Mouse (Mus musculus) stomach, embryonic 16.5 days (tissue): ENCODE measurements at regions not wholly inside any gene's neighbourhood (a gene's known extent, or its start where the extent isn't known, plus 50 kb on each side); places are given as distances from the start of the nearest gene placed in this dataset.

Experiments
- ATAC-seq: fragments of 200-750 bp; cut with Nextera tagmentation; 2 replicates; pipeline ENCODE4 v1.8.0; 2017; ENCODE audit warnings: moderate number of reproducible peaks, moderate TSS enrichment; ENCODE audit not compliant: insufficient read depth, low FRiP score
- H3K27ac ChIP-seq: fragments of 300-500 bp; sonication (generic); 2 replicates; pipeline ENCODE4 v1.5.1; 2014; ENCODE audit warnings: low read length
- H3K27me3 ChIP-seq: fragments of 300-500 bp; sonication (generic); 2 replicates; pipeline ENCODE4 v1.6.1; 2014; ENCODE audit warnings: low read length, control low read depth, mixed read lengths; ENCODE audit not compliant: control insufficient read depth, insufficient read depth
- H3K36me3 ChIP-seq: fragments of 300-500 bp; sonication (generic); 2 replicates; pipeline ENCODE4 v1.6.1; 2014; ENCODE audit warnings: low read length; ENCODE audit not compliant: control insufficient read depth, insufficient read depth
- H3K4me1 ChIP-seq: fragments of 300-500 bp; sonication (generic); 2 replicates; pipeline ENCODE4 v1.6.1; 2014; ENCODE audit warnings: low read length, control low read depth, mixed read lengths; ENCODE audit not compliant: control insufficient read depth, insufficient read depth
- H3K4me2 ChIP-seq: fragments of 300-500 bp; sonication (generic); 2 replicates; pipeline ENCODE4 v1.6.1; 2014; ENCODE audit warnings: low read depth, low read length, mixed read lengths
- H3K4me3 ChIP-seq: fragments of 300-500 bp; sonication (generic); replicated peaks from 2 replicates; pipeline ENCODE4 v1.5.1; 2014; ENCODE audit warnings: mild to moderate bottlenecking, low read length
- H3K9ac ChIP-seq: fragments of 300-500 bp; sonication (generic); 2 replicates; pipeline ENCODE4 v1.6.1; 2014; ENCODE audit warnings: low read length
- H3K9me3 ChIP-seq: fragments of 300-500 bp; sonication (generic); replicated peaks from 2 replicates; pipeline ENCODE4 v1.6.1; 2016; ENCODE audit warnings: low read length, control low read depth; ENCODE audit not compliant: control insufficient read depth
- WGBS: fragments of 180-500 bp; shearing (Covaris S2); extraction: QIAGEN DNeasy Blood & Tissue Kit; methylation state at CpG from one replicate; pipeline ENCODE4 v1.1.7; 2014; 5-methylcytosine and 5-hydroxymethylcytosine counted together

DNA sequence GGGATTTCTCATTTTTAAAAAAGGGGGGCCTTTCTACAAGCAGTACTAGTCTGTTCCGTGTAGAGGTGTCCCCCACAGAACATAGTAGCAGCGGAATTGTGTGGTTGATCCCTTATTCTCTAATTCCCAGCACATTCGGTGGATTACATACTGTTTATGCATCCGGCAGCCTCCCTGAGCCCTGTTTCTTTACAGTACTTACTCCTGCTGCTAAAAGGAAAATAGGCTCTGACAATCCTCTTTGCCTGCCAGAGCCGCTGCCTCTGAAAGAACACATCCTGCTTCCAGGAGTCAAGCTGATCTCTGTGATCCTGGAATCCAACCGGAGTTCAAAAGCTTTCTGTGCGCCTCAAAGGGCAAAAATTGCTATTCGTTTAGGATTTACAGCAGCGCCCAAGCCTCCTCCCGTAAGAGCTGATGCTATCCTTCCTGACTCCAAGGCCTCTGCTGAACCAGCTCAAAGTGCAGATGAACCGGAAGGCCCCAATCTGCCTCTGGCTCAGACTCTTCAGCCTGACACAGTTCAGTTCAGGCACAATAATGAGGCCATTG is 936.6 kb downstream of the Ndufa4 start:
- Histone ChIP-seq H3K27ac (peak overlapping the region; percentile 50; the same call in 1 of the 2 replicates), H3K4me1 (no peaks in the 10 kb centered on the region), H3K4me3 (no peak overlapping the region), H3K27me3 (no peaks in the 10 kb centered on the region), H3K9me3 (no peaks in the 10 kb centered on the region), H3K9ac (no peak overlapping the region), H3K4me2 (no peak overlapping the region), H3K36me3 (no peaks in the 10 kb centered on the region)
- ATAC-seq: peak; percentile 33; the same call in 1 of the 2 replicates
- WGBS: 28% methylated on average over 11 of the region's 11 CpGs

GRCm38 (mm10) chr6:10969841-10970536 is 937.3 kb downstream of the Ndufa4 start:
- no peaks in the 10 kb centered on the region for H3K4me1 ChIP-seq
- H3K36me3 ChIP-seq: no peaks in the 10 kb centered on the region
- H3K4me3 ChIP-seq: no peak overlapping the region
- WGBS: 39% methylated on average over 7 of the region's 7 CpGs
- H3K9ac ChIP-seq: no peak overlapping the region
- no peaks in the 10 kb centered on the region for H3K9me3 ChIP-seq
- no peak overlapping the region for H3K27ac ChIP-seq
- H3K4me2 ChIP-seq: no peak overlapping the region
- no peaks in the 10 kb centered on the region for H3K27me3 ChIP-seq
- 0 out of 2 replicates have a peak, but pooled peaks have one; percentile 21 for ATAC-seq

- Histone ChIP-seq H3K27me3 (no peaks in the 10 kb centered on the region), H3K4me2 (no peak overlapping the region), H3K9me3 (no peaks in the 10 kb centered on the region), H3K4me1 (no peaks in the 10 kb centered on the region), H3K4me3 (no peak overlapping the region), H3K36me3 (no peaks in the 10 kb centered on the region), H3K27ac (no peak overlapping the region), H3K9ac (no peak overlapping the region)
- ATAC-seq: no peak
- 53% methylated on average over 1 of the region's 1 CpGs for WGBS
These were observed 963.8 kb downstream of the Ndufa4 start for GRCm38 (mm10) chr6:10943545-10943944.

- Histone ChIP-seq H3K27ac (no peak overlapping the region), H3K4me1 (no peaks in the 10 kb centered on the region), H3K4me2 (no peak overlapping the region), H3K9ac (no peak overlapping the region), H3K9me3 (no peaks in the 10 kb centered on the region), H3K4me3 (no peak overlapping the region), H3K36me3 (no peaks in the 10 kb centered on the region), H3K27me3 (no peaks in the 10 kb centered on the region)
- 83% methylated on average over 3 of the region's 3 CpGs for WGBS
- ATAC-seq: no peak
These were observed 965.8 kb downstream of the Ndufa4 start for GRCm38 (mm10) chr6:10941470-10941869.
